Mouse (Mus musculus): ENCODE data around the gene Cbx8.

Cbx8 gene

GRCm38 (mm10) chr11:119040600-119041324, at the start of gene Cbx8:
Cbx8 (minus strand) TSS chr11:119040969.
- peak; percentile 99 for DNase-seq

- DNase-seq, result peak; percentile 40
Observed at GRCm38 (mm10) chr11:119090076-119090960, 49.5 kb upstream of the Cbx8 start.

- no peak for DNase-seq
Observed at GRCm38 (mm10) chr11:119089235-119090075, 48.7 kb upstream of the Cbx8 start.

- no peak for DNase-seq
Observed at GRCm38 (mm10) chr11:119088391-119089234, 47.8 kb upstream of the Cbx8 start.

- DNase-seq, result no peak
Observed at GRCm38 (mm10) chr11:119087301-119088082, 46.7 kb upstream of the Cbx8 start.

- peak; percentile 88 for DNase-seq
Observed at GRCm38 (mm10) chr11:119086144-119086971, 45.6 kb upstream of the Cbx8 start, which contains the start of gene Cbx4. Cbx4 (minus strand) TSS chr11:119086221.

GRCm38 (mm10) chr11:119085279-119086062, 44.7 kb upstream of the Cbx8 start:
- DNase-seq, result peak; percentile 68

GRCm38 (mm10) chr11:119084446-119085278, 43.9 kb upstream of the Cbx8 start:
- DNase-seq, result peak; percentile 65

- DNase-seq, result no peak
Observed at GRCm38 (mm10) chr11:119083724-119084445, 43.1 kb upstream of the Cbx8 start.

GRCm38 (mm10) chr11:119082638-119083599, 42.1 kb upstream of the Cbx8 start:
- no peak for DNase-seq

- peak; percentile 57 for DNase-seq
Observed at GRCm38 (mm10) chr11:119081839-119082637, 41.3 kb upstream of the Cbx8 start.

GRCm38 (mm10) chr11:119081148-119081838, 40.5 kb upstream of the Cbx8 start:
- no peak for DNase-seq

- DNase-seq, result no peak
Observed at GRCm38 (mm10) chr11:119080461-119081147, 39.8 kb upstream of the Cbx8 start.

- no peak for DNase-seq
Observed at GRCm38 (mm10) chr11:119079445-119079837, 38.7 kb upstream of the Cbx8 start.
